Mouse (Mus musculus): ENCODE measurements around the gene Wap. TPM values are rescaled to one million over a fixed set of nuclear protein-coding genes. Genes with fewer than 3 reads are reported as not detected.

The Wap gene
- polyA plus RNA-seq, 1 experiment from 2014 or later: not detected

DNA sequence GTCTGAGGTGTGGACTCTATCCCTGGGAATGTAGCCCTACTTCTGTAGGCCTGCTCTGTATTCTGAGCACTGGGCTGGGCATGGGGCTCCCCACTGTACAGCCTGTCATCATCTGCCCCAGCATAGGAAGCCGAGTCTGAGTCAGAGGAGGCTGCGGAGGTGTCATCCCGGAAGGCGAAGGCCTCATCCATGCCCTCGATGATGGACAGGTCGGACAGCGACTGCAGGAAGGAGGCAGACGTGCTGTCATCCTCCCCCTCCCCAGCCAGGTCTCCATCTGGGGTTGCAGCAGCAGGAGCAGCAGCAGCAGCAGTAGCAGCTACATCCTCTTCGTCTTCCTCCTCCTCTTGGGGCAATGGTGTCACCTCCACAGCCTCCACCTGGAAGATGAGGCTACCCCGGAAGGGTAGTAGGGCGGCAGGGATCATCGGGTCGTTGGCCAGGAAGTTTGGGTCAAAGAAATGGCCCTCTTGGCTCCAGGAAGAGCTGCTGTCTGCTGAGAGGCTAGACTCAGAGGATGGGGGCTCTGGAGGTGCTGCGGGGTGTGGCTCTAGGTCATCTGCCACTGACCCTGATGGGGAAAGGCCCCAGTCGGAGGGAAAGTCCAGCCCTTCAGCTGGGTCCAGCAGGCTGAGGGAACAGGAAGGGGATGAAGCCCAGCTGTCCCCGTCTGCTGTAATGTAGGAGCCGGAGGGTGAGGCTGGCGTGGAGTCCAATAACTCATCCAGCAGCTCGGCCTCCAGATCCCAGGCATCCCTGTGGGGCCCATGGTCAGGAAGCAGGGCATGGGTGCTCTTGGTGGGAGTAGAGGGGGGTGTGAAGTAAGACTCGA is 36.6 kb downstream of the Wap start:
- H3K36me3 ChIP-seq: peaks cover 44% of the 10 kb centered on the region
- H3K4me1 ChIP-seq: peaks cover 85% of the 10 kb centered on the region
- peak overlapping the region; percentile 45; the same call in 1 of the 2 replicates for H3K9ac ChIP-seq
- ATAC-seq (ENCODE audit: low FRiP score): no peak
- H3K4me3 ChIP-seq: no peak overlapping the region
- H3K9me3 ChIP-seq (replicated peaks): no peaks in the 10 kb centered on the region
- 80% methylated on average over 20 of the region's 20 CpGs for WGBS
- peaks cover 7% of the 10 kb centered on the region; the same call in 1 of the 2 replicates for H3K27me3 ChIP-seq
- H3K4me2 ChIP-seq (replicated peaks): no peak overlapping the region
- H3K27ac ChIP-seq: no peak overlapping the region

DNA sequence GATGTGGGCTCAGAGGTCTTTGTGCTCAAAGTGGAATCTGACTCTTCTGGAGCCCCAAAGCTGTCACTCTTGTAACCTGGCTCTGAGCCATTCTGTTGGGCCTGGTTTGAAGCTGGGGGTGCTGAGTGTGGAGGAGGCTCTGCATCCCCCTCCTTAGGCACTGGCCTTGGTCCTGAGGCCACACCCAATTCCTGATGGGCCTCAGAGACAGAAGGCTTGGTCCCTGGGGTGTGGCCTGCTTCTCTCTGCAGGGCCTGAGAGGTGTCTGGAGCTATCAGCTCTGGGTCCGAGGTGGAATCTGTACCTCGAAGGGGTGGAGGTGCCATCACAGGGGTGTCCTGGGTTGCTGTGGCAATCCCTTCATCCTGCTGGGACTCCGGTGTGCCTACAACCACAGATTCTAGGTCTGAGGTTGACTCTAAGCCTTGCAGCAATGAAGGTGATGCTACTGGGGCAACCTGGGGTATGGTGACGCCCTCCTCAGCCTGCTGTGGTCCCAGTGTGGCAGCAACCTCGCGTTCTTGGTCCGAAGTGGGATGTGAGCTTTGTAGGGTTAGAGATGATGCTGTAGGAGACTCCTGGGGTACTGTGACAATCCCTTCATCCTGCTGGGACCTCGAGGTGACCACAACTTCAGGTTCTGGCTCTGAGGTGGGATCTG is 38.0 kb downstream of the Wap start:
- Histone ChIP-seq H3K27ac (peak overlapping the region; percentile 87), H3K9me3 (replicated peaks) (no peaks in the 10 kb centered on the region), H3K4me2 (replicated peaks) (no peak overlapping the region), H3K4me1 (peaks cover 77% of the 10 kb centered on the region), H3K4me3 (no peak overlapping the region), H3K27me3 (peaks cover 4% of the 10 kb centered on the region; the same call in 1 of the 2 replicates), H3K36me3 (peaks cover 57% of the 10 kb centered on the region), H3K9ac (no peak overlapping the region)
- no peak for ATAC-seq (ENCODE audit: low FRiP score)
- WGBS: 86% methylated on average over 8 of the region's 8 CpGs

DNA sequence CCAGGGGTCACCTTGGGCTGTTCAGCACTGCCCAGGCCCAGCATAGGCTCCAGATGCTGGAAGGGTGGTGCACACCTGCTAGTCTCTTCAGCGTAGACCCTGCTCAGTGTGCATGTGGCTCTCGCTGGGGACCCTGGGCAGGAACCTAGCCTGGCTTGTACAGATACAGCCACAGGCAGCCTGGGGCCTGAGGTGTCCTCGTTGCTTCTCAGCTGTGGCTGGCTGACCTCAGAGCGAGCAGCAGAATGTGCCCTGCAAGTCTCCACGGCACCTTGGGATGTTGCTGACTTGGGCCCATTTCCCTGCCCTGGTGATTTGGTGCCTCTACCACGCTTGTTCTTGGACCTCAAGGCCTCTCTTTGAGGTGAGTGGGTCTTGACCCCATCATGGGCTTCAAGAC is 38.6 kb downstream of the Wap start:
- Histone ChIP-seq H3K27ac (peak overlapping the region; percentile 87), H3K27me3 (peaks cover 3% of the 10 kb centered on the region; the same call in 1 of the 2 replicates), H3K9me3 (replicated peaks) (no peaks in the 10 kb centered on the region), H3K4me3 (peak overlapping the region; percentile 25; the same call in 1 of the 2 replicates), H3K9ac (peak overlapping the region; percentile 60), H3K4me2 (replicated peaks) (peak overlapping the region; percentile 46), H3K36me3 (peaks cover 63% of the 10 kb centered on the region), H3K4me1 (peaks cover 73% of the 10 kb centered on the region)
- 79% methylated on average over 6 of the region's 6 CpGs for WGBS
- ATAC-seq (ENCODE audit: low FRiP score): no peak

DNA sequence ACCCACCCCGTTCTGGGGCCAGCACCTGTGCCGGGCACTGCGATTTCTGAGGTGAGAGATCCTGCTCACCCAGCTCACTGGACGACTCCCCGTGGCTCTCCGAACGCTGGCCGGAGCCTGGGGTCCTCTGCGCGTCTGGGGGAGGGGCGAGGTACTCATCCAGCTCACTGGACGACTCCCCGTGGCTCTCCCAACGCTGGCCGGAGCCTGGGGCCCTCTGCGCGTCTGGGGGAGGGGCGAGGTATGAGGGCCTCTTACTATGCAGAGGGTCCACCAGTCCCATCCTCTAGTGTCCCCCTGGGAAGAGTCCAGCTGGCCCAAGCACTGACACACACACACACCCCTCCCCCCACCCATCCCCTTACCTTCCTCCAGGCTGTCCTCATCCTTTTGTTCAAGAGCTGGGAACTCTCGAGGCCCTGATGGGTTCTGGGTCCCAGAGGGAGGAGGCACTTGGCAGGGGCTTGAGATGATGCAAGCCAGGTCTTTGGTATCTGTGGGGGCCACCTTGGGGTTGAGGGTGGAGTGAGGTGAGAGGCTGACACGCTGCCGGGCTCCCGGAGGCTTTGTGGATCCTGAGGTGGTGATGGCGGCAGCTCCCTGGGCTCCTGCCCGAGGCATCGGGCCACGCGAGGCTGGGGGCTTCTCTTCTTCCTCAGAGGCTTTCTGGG is 39.3 kb downstream of the Wap start:
- peak overlapping the region; percentile 87 for H3K27ac ChIP-seq
- peak overlapping the region; percentile 46 for H3K4me2 ChIP-seq (replicated peaks)
- H3K27me3 ChIP-seq: 0 out of 2 replicates have a peak, but pooled peaks cover 3% of the 10 kb centered on the region
- WGBS: 17% methylated on average over 24 of the region's 27 CpGs
- peaks cover 69% of the 10 kb centered on the region for H3K36me3 ChIP-seq
- peaks cover 67% of the 10 kb centered on the region for H3K4me1 ChIP-seq
- peak overlapping the region; percentile 60 for H3K9ac ChIP-seq
- no peaks in the 10 kb centered on the region for H3K9me3 ChIP-seq (replicated peaks)
- H3K4me3 ChIP-seq: peak overlapping the region; percentile 25
- ATAC-seq (ENCODE audit: low FRiP score): peak; percentile 49

DNA sequence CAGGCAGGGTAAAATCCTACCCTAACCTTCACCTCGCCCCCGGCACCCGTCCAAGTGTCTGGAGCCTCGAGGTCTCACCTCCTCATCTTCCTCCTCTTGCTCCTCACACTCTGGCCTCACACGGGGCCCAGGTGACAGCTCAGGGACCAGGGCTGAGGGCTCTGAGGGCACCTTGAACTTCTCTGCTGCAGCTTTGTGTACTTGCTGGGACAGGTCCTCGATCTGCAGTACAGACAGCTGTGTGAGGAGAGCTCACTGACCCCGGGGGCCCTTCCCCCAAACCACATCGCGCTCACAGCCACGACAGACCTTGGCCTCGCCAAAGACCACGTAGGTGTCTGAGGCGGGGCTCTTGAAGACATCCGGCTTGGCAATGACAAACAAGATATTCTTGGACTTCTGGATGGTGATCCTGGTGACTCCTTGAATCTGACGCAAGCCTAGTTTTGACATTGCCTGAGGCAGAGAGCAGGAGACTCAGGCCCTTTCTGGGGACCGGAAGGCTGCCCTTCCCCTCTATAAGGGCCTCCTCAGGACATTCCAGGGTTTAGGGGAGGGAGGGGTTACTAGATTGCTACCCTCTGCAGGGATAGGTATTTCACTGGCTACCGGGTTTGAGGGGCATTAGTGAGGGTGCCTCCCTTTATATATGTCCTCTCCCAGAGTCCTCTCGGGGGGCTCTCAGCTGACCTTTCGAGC is 40.1 kb downstream of the Wap start:
- Histone ChIP-seq H3K36me3 (peaks cover 77% of the 10 kb centered on the region), H3K9me3 (replicated peaks) (no peaks in the 10 kb centered on the region), H3K4me2 (replicated peaks) (peak overlapping the region; percentile 46), H3K27me3 (0 out of 2 replicates have a peak, but pooled peaks cover 3% of the 10 kb centered on the region), H3K9ac (peak overlapping the region; percentile 60), H3K4me3 (peak overlapping the region; percentile 25), H3K27ac (peak overlapping the region; percentile 87), H3K4me1 (peaks cover 58% of the 10 kb centered on the region)
- WGBS: 61% methylated on average over 19 of the region's 19 CpGs
- ATAC-seq (ENCODE audit: low FRiP score): peak; percentile 21

DNA sequence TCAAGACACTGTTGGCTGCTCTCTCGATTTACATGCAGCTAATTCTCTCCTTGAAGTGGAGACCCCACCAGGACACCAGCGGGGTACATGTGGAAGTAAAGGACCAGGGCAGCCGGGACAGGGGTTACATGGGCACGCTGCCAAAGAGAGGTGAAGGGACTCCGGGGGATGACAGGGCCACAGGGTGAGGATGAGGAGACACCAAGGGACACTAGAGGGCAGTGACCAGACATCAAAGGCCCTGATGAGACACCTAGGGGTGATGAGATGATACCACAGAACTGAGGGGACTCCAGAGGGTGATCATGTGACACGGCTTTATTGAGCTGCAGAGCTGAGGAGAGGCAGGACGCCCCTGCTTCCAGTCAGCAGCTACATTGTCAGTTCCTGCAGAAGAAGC is 40.9 kb downstream of the Wap start:
- H3K27me3 ChIP-seq: 0 out of 2 replicates have a peak, but pooled peaks cover 2% of the 10 kb centered on the region
- no peak overlapping the region for H3K4me3 ChIP-seq
- H3K36me3 ChIP-seq: peaks cover 82% of the 10 kb centered on the region
- H3K9me3 ChIP-seq (replicated peaks): no peaks in the 10 kb centered on the region
- no peak for ATAC-seq (ENCODE audit: low FRiP score)
- peaks cover 50% of the 10 kb centered on the region for H3K4me1 ChIP-seq
- H3K27ac ChIP-seq: peak overlapping the region; percentile 87
- WGBS: 81% methylated on average over 7 of the region's 7 CpGs
- H3K4me2 ChIP-seq (replicated peaks): no peak overlapping the region
- H3K9ac ChIP-seq: no peak overlapping the region

DNA sequence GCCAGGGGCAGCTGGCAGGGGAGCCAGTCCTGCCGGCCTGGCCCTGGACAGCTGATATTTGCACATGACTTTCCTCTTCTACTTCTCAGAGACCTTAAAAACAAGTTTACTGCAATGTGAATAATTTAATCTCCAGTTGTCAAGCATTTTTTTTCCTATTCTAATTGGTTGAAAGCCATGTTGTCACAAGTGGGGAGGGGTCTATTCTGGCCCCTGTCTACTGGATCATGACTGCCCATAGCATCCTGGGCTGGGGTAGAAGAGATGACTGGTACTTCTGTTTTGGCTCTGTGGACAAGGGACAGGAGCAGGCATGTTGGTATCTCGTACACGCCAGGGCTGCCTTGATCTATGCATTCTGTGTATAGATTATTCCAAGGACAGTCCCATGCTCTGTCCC is 41.8 kb downstream of the Wap start:
- Histone ChIP-seq H3K27me3 (no peaks in the 10 kb centered on the region), H3K9ac (no peak overlapping the region), H3K4me1 (peaks cover 41% of the 10 kb centered on the region), H3K27ac (peak overlapping the region; percentile 41; the same call in 1 of the 2 replicates), H3K36me3 (peaks cover 82% of the 10 kb centered on the region), H3K4me2 (replicated peaks) (no peak overlapping the region), H3K9me3 (replicated peaks) (no peaks in the 10 kb centered on the region), H3K4me3 (no peak overlapping the region)
- ATAC-seq (ENCODE audit: low FRiP score): no peak
- 80% methylated on average over 3 of the region's 3 CpGs for WGBS

DNA sequence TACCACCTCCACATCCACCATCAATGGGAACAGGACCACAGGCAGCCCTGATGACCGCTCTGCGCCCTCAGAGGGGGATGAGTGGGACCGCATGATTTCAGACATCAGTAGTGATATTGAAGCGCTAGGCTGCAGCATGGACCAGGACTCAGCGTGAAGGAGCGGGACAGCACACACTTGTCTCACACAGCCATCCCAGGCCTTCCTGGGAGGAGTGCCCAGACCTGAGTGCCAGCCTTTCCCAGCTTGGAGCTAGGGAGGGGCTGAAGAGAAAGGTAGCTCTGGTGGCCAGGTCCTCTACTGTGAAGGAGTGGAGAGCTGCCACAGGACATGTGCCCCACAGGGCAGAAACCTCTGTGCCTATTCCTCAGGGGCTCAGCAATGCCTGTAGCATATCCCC is 42.2 kb downstream of the Wap start:
- Histone ChIP-seq H3K27ac (peak overlapping the region; percentile 41; the same call in 1 of the 2 replicates), H3K4me2 (replicated peaks) (no peak overlapping the region), H3K27me3 (no peaks in the 10 kb centered on the region), H3K4me1 (peaks cover 38% of the 10 kb centered on the region), H3K4me3 (no peak overlapping the region), H3K9me3 (replicated peaks) (no peaks in the 10 kb centered on the region), H3K9ac (no peak overlapping the region), H3K36me3 (peaks cover 82% of the 10 kb centered on the region)
- ATAC-seq (ENCODE audit: low FRiP score): no peak
- WGBS: 100% methylated on average over 6 of the region's 6 CpGs

DNA sequence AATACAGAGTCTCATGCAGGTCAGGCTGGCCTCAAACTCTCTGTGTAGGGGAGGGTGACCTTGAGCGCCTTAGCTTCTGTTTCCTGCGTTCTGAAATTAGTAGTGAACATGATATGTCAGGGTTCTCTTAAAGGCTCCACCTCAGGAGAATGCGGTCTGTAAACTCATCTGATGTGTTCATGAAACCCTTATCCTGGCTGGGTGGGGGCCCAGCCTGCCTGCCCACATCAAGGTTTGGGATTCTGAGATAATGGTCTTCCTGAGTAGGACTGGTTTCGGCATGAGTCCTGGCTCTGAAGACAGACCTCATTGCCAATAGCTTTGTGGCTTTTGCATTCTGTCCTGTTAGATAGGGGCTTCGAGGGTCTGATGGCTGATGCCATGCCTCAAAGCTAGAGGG is 43.1 kb downstream of the Wap start:
- Histone ChIP-seq H3K4me3 (no peak overlapping the region), H3K9me3 (replicated peaks) (no peaks in the 10 kb centered on the region), H3K9ac (no peak overlapping the region; the same call in 1 of the 2 replicates), H3K27me3 (no peaks in the 10 kb centered on the region), H3K36me3 (peaks cover 82% of the 10 kb centered on the region), H3K27ac (no peak overlapping the region), H3K4me1 (peaks cover 30% of the 10 kb centered on the region), H3K4me2 (replicated peaks) (no peak overlapping the region)
- WGBS: 89% methylated on average over 5 of the region's 5 CpGs
- ATAC-seq (ENCODE audit: low FRiP score): no peak

DNA sequence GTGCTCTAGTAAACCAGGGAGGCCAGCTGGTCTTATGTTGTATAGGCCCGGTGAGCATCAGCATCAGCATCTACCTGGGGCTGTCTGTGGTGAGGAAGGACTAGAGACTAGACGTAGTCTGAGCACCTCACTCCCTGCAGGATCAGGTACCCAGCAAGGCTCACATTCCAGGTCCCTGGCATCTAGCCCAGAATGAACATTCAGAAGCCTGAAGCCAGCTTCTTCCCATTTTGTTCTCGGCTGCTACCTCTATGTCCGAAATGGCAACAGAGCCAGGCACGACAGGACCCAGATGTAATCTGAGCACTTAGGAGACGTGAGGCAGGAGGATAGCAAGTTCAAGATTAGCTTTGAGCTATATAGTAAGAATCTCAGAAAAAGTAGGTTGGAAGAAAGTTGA is 43.6 kb downstream of the Wap start:
- no peak for ATAC-seq (ENCODE audit: low FRiP score)
- WGBS: 91% methylated on average over 6 of the region's 6 CpGs
- peaks cover 84% of the 10 kb centered on the region for H3K36me3 ChIP-seq
- H3K27ac ChIP-seq: no peak overlapping the region
- no peak overlapping the region for H3K9ac ChIP-seq
- H3K4me2 ChIP-seq (replicated peaks): no peak overlapping the region
- no peak overlapping the region for H3K4me3 ChIP-seq
- peaks cover 25% of the 10 kb centered on the region for H3K4me1 ChIP-seq
- H3K27me3 ChIP-seq: no peaks in the 10 kb centered on the region
- H3K9me3 ChIP-seq (replicated peaks): no peaks in the 10 kb centered on the region

DNA sequence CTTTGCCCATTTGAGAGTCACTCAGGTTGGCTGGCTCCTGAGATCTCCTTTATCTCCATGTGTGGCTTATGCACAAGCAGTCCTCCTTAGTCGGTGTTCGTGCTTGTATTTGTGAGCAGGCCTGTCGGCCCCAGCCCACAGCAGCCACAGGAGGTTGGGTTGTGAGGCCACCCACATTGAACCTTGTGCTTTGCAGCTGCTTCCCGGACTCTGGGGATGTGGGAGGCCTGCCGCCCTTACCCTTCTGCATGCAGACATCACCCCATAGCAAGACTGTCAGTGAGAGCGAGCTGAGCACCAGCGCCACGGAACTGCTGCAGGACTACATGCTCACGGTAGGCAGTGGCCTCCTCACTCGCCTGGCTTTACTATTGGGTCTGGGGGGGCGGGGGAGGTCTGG is 45.0 kb downstream of the Wap start:
- Histone ChIP-seq H3K27me3 (no peaks in the 10 kb centered on the region), H3K4me3 (no peak overlapping the region), H3K36me3 (peaks cover 92% of the 10 kb centered on the region), H3K27ac (no peak overlapping the region), H3K4me2 (replicated peaks) (no peak overlapping the region), H3K9ac (no peak overlapping the region), H3K4me1 (peaks cover 10% of the 10 kb centered on the region), H3K9me3 (replicated peaks) (no peaks in the 10 kb centered on the region)
- no peak for ATAC-seq (ENCODE audit: low FRiP score)
- WGBS: 82% methylated on average over 11 of the region's 11 CpGs

Data from hindbrain, embryonic 12.5 days (tissue).